8 mouse cellular contexts compared by ENCODE assay signal in the genomic region with DNA sequence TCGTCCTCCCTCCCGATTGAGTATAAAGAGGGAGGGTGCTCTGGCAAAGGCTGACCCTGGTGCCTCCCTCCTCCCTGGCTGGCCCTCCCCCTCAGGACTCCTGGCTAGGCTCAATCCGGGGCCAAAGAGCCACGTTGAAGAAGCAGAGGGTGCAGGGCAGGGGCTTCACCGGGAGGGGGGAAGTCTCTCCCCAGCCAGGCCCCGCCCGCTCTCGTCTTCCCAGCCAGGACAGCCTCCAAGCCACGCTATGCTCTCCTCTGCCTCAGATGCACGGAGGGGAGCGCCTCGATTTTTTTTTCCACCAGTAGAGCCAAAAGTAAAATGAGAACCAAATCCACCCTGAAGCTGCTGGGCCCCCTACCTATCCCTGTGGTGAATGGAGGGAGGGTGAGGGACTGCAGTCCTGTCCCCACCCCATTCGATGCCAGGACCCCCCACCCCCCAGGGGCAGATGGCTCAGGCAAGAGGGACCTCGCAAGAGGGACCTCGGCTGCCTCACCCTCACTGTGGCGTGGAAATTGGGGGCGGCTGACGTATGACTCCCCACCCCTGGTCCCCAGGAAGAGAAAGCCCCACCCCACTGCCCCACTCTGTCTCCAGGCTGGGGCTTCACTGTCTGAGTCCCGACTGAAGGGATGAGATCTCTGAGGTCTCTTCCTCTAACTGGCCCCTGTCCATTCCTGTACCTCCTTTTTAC. TPM values are rescaled to one million over a fixed set of nuclear protein-coding genes. Genes with fewer than 3 reads are reported as not detected.
DNase-seq lines count a peak whose midpoint lies in the region; ATAC-seq lines count a peak whose summit lies in the region.

No protein-coding gene starts in this region.

- H3K9ac ChIP-seq in liver, embryonic 12.5 days, result no peak overlapping the region

- no peaks in the 10 kb centered on the region for H3K9me3 ChIP-seq in liver, embryonic 12.5 days (replicated peaks)

- peaks cover 6% of the 10 kb centered on the region; the same call in 1 of the 2 replicates for H3K4me1 ChIP-seq in liver, embryonic 12.5 days

- no peaks in the 10 kb centered on the region for H3K36me3 ChIP-seq in liver, embryonic 12.5 days

- no peak overlapping the region for H3K4me3 ChIP-seq in liver, embryonic 12.5 days

- peak overlapping the region; percentile 45; the same call in 1 of the 2 replicates for H3K27ac ChIP-seq in liver, embryonic 12.5 days

- 5% methylated on average over 17 of the region's 19 CpGs for WGBS in liver, embryonic 12.5 days (ENCODE audit: insufficient replicate concordance)

- peak; percentile 40 for DNase-seq in retina, postnatal 1 day
- no peak for DNase-seq in retina, embryonic 14.5 days (ENCODE audit: low spot score)
- peak; percentile 61 to 78 for DNase-seq in gastrocnemius, postnatal 4 days (ENCODE audit: low spot score in 2 of 2)
- no peak for DNase-seq in layer of hippocampus, adult 9-10 months (ENCODE audit: low spot score)
- DNase-seq in left cerebral cortex, postnatal 36 days (ENCODE audit: low spot score in 2 of 2), result no peak
- no peak for DNase-seq in left cerebral cortex, postnatal 25 days (ENCODE audit: low spot score in 2 of 2)

- ATAC-seq in liver, embryonic 12.5 days, result no peak
- ATAC-seq in CD4-positive, CD25-positive, alpha-beta regulatory T cell, adult 4 months, result no peak

- H3K27me3 ChIP-seq in liver, embryonic 12.5 days (replicated peaks), result peaks cover 70% of the 10 kb centered on the region

- intact Hi-C loops in left cerebral cortex, postnatal 36 days (cut with DNase I), result no loop called here
- intact Hi-C loops in left cerebral cortex, postnatal 25 days (cut with DNase I), result no loop called here

- H3K4me2 ChIP-seq in liver, embryonic 12.5 days, result no peak overlapping the region

RNA-seq across cellular contexts. Expression of gene Col1a1, which starts 53.2 kb away (rescaled TPM):
- 1,000 to 10,000 TPM; 5,652 to 6,690 TPM for total RNA-seq in gastrocnemius, postnatal 4 days (2021)
- polyA plus RNA-seq in liver, embryonic 12.5 days (2016; fragmentation: Nextera tagmentation; extraction: Ambion mirVana), result 135 and 153 TPM in 2 replicates
- 10 to 100 TPM; 22.7 to 26.9 TPM for total RNA-seq in left cerebral cortex, postnatal 36 days (2021)
- 10 to 100 TPM; 22.8 to 31.9 TPM for total RNA-seq in left cerebral cortex, postnatal 25 days (2021)
- under 1 TPM in 1 of 2 experiments, not detected in 1; 0.09 TPM for polyA plus RNA-seq in CD4-positive, CD25-positive, alpha-beta regulatory T cell, adult 4 months (2017; shearing (Covaris generic))

Comparison
In these comparisons a context has a peak if more than half of its experiments do, and no peak if none do; other contexts are left out.
1. DNase-seq: peak in retina, postnatal 1 day (single experiment) and gastrocnemius, postnatal 4 days (2 of 2); none in retina, embryonic 14.5 days (single experiment), layer of hippocampus, adult 9-10 months (single experiment), left cerebral cortex, postnatal 36 days (0 of 2) and left cerebral cortex, postnatal 25 days (0 of 2).
2. RNA of gene Col1a1, which starts 53.2 kb away (total RNA-seq): 5,652 to 6,690 TPM in gastrocnemius, postnatal 4 days; 22.8 to 31.9 TPM in left cerebral cortex, postnatal 25 days and 22.7 to 26.9 TPM in left cerebral cortex, postnatal 36 days; every median in the first group is over 100 times any median in the second.